Mouse (Mus musculus): ENCODE measurements around the gene Scd4.
"Not testable (repeated sequence)": the region's sequence is repeated elsewhere in the genome, so short reads cannot be mapped to it uniquely, and the experiment has no call there.

The Scd4 gene

DNA sequence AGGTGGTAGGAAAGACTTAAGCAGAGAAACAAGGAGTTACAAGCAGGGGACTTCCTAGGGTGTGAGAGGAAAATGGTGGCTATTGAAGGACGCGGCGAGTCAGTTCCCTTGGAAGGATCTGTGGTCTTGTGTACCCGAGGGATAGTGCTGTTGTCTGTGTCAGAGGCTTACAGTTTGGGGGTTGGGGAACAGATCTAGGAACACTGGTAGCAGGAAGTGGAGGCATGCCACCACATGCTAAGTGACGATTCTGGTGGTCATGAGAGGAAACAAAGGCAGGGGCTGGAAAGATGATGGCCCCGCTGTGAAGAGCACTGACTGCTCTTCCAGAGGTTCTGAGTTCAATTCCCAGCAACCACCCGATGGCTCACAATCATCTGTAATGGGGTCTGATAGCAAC lies 32.4 kb upstream of the Scd4 start:
- DNase-seq (ENCODE audit: low read depth, low spot score), result no peak

GRCm38 (mm10) chr19:44301176-44301575 lies 31.7 kb upstream of the Scd4 start:
- DNase-seq (ENCODE audit: low read depth, low spot score), result no peak

- DNase-seq (ENCODE audit: low read depth, low spot score), result no peak
Observed at GRCm38 (mm10) chr19:44301671-44302305, 31.1 kb upstream of the Scd4 start.

GRCm38 (mm10) chr19:44302901-44303300 lies 30.0 kb upstream of the Scd4 start:
- no peak for DNase-seq (ENCODE audit: low read depth, low spot score)

DNA sequence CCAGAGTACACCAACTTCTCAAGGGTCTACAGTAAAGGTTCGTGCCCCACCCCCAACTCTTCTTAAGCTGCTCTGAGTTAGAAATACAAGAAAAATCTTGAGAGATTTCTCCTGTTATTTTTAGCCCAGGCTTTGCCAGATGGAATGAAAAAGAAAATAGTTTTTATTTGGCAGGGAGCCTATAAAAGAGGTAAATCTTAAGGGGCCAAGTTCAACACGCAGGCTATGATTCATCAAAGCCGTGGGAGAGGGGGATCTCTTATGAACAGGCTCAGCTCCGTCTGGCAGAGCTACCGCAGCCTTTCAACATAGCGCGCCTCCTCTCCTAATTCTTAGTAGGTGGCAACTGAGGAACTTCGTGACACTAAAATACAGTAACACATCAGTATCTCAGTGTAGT lies 29.4 kb upstream of the Scd4 start:
- DNase-seq (ENCODE audit: low read depth, low spot score), result no peak

- DNase-seq (ENCODE audit: low read depth, low spot score), result no peak
Observed at GRCm38 (mm10) chr19:44304419-44304818, 28.5 kb upstream of the Scd4 start.

- DNase-seq (ENCODE audit: low read depth, low spot score), result no peak
Observed at GRCm38 (mm10) chr19:44304851-44305510, 27.9 kb upstream of the Scd4 start.

DNA sequence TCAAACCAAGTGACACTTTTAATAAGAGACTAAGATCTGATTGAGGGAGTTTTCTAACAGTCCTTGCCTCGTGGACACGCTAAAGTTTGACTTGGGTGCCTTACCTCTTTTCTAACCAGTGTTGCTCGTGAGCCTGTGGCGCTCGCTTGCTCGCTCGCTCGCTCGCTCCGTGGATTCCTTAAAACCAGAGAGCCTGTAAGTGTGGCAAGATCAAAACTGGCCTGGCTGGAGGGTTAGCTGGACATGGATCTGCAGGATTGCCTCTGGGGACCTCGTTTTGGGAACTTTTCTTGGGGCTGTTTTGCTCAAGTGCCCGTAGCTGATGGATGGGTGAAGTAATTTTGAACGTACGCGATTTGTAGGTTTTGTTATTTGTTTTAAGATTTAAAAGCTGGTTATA lies 27.2 kb upstream of the Scd4 start:
- no peak for DNase-seq (ENCODE audit: low read depth, low spot score)

DNA sequence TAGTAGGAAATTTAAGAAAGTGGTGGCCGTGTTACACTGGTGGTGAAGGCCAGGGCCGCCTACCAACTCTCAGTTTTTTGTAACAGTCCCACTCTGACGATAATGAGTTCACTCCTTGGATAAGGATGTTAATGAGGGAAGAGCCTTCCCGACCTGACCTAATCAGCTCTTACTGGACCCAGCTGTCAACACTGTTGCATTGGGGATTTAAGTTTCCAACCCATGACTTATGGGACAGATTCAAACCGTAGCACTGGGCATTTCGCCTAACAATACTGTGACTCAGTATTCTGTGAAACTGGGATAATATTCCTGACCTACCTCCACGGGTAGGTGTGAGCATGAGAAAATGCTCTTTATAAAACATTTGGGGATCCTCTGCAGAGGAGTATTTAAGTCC lies 26.7 kb upstream of the Scd4 start:
- no peak for DNase-seq (ENCODE audit: low read depth, low spot score)

- no peak for DNase-seq (ENCODE audit: low read depth, low spot score)
Observed at GRCm38 (mm10) chr19:44307101-44307914, 25.6 kb upstream of the Scd4 start.

- no peak for DNase-seq (ENCODE audit: low read depth, low spot score)
Observed at GRCm38 (mm10) chr19:44307915-44308470, 24.9 kb upstream of the Scd4 start.

DNA sequence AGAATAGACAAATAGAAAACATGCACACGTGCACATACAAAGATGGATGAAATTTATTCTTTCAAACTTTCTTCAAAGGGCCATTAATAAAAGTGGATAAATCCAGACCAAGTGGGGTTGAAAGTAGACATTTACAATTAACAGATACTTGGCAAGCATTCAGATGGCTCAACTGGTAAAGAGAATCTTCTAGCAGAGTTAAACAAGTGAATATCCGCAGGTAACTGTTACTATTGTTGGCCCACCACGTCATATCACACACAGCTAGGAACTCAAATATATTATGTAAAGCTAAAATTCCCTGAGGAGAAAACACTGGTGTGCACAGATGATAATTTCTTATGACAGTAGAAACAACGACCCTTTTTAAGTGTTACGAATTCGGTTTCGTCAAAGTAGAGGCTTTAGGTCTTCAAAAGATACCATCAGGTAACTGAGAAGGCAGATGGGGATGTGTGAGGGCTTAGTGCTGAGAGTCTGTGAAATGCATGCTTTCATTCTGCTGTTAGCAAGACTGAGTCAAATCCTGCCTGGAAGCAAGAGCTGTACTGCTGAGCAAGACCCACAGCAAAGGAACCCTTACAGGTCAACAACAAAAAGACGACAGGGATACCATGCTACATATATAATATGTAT lies 24.2 kb upstream of the Scd4 start:
- no peak for DNase-seq (ENCODE audit: low read depth, low spot score)

- no peak for DNase-seq (ENCODE audit: low read depth, low spot score)
Observed at GRCm38 (mm10) chr19:44309351-44310154, 23.3 kb upstream of the Scd4 start.

DNA sequence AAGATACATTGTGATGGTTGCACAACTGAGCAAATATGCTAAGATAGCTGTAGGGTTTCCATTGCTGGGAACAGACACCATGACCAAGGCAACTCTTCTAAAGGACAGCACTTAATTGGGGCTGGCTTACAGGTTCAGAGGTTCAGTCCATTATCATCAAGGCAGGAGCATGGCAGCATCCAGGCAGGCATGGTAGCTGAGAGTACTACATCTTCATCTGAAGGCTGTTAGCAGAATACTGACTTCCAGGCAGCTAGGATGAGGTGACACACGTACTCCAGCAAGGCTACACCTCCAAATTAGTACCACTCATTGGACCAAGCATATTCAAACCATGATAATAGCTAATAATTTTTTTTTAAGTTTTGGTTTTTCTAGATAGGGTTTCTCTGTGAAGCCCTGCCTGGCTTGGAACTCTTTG lies 22.7 kb upstream of the Scd4 start:
- DNase-seq (ENCODE audit: low read depth, low spot score), result not testable (repeated sequence)

DNA sequence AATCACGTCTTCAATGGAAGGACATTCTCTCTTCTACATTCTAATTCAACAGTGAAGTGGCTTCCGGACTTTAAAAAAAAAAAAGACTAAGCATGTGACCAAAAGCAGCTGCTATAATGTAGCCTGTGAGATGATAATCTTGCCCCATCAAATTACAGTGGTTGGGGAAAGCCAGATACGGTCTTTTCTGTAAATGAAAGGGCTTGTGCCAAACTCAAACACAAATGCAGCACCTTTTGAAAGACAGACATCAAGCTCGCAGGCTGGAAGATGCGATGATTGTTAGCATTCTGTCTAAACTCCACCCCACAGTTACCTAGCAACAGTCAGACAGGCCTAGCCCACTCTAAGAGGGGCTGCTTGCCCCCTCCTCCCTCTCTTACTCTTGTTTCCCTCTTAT lies 22.1 kb upstream of the Scd4 start:
- DNase-seq (ENCODE audit: low read depth, low spot score), result no peak

DNA sequence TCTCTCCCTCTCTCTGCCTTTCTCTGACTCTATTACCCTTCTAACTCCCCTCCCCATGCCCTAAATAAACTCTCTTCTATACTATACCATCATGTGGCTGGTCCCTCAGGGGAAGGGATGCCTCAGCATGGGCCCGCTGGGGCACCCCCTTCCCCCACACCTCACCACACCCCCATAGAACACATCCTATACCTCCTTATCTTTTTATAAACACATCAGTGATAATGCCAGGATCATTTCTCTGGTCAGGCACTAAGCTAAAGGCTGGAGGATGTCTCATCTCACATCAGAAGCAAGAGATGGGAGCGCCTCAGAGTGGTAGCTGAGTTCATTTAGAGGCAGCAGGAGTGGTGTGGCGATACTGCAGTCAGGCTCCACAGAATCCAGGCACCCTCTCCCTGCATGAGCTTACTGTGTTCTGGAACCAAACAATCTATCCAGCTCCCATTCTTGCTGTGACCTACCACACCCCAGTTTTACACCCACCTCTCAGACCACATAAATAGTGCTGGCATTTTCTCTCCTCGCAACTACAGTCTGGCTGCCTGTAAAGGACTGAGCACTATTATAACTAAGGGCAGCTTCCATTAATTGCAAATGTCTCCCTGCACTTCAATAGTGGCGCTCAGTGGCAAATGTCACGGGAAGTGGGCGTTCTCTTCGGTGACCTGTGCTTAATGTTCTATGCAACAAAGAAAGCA lies 21.4 kb upstream of the Scd4 start:
- DNase-seq (ENCODE audit: low read depth, low spot score), result no peak

- peak; percentile 83 for DNase-seq (ENCODE audit: low read depth, low spot score)
Observed at GRCm38 (mm10) chr19:44312007-44312360, 20.9 kb upstream of the Scd4 start.

- DNase-seq (ENCODE audit: low read depth, low spot score), result no peak
Observed at GRCm38 (mm10) chr19:44313066-44313465, 19.8 kb upstream of the Scd4 start.

DNA sequence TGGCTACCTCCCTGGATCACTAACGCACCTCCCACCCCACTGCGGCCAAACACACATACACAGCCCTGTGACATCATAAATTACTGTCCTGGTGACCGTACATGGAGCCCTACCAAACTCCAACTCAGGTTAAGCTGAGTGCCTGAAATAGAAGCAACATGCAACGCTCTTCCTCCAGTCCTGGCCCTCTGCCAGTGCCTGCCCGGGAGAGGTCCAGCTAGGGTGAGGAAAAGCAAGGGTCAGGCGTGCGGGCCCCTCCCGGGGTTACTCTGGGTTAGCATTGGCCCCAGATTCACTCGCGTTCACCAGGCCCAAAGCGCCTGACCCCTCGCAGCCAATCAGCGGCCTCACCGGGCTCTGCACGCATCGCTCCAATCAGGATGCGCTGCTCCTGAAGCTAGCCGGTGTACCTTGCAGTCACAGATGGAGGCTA lies 18.5 kb upstream of the Scd4 start:
- DNase-seq (ENCODE audit: low read depth, low spot score), result peak; percentile 67

DNA sequence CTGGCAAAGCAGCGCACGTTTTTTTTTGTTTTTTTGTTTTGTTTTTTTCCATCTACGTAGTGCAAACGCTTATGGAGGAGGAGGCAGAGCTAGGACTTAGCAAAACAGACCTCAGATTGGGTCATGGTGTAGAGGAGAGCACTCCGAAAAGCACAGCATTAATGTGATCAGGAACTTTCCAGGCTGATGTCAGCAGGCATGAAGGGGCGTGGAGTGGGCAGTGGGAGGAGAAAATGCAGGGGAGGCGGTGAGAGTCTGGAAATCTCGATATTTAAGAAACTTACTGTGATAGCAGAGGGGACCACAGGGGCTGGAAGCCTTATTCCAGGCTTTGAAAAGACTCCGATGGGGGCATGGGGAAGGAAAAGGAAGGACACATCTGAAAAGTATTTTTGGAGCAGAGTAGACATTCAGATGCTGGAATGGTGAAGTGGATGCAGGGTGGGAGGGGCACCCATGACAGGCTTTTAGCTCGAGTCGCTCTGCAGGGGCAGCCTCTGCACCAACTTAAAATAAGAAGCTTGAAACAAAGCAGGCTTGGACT lies 17.9 kb upstream of the Scd4 start:
- peak; percentile 63 for DNase-seq (ENCODE audit: low read depth, low spot score)

Data from telencephalon, adult 2 months (tissue).